In genomic region chr3:8143016-8143415, GRCm38 (mm10) we compare ENCODE assay signal across 22 mouse cellular contexts.
DNase-seq lines count a peak whose midpoint lies in the region; TF ChIP-seq lines count a peak whose summit lies in the region.
"Had no signal": no experiment of that assay in that cellular context is flagged by ENCODE, and none has a peak within 500 bp of the region (broad histone marks: within the 10 kb centered on the region; RNA-seq: fewer than 3 reads in every experiment).

No protein-coding gene starts in this region.

- H3K4me1 ChIP-seq in kidney, adult 2 months (ENCODE audit: control insufficient read depth, insufficient read depth, low read length): no peaks in the 10 kb centered on the region
- H3K4me1 ChIP-seq: embryonic facial prominence, embryonic 12.5 days; heart, embryonic 12.5 days; hindbrain, embryonic 10.5 days; intestine, embryonic 15.5 days; kidney, embryonic 15.5 days had no signal

- H3K4me3 ChIP-seq in kidney, adult 2 months (ENCODE audit: insufficient read depth, low read depth, low read length): no peak overlapping the region
- H3K4me3 ChIP-seq: embryonic facial prominence, embryonic 12.5 days; heart, embryonic 12.5 days; hindbrain, embryonic 10.5 days; intestine, embryonic 15.5 days; kidney, embryonic 15.5 days had no signal

- no peak overlapping the region for H3K27ac ChIP-seq in kidney, adult 2 months (ENCODE audit: insufficient read depth, low read depth, low read length)
- H3K27ac ChIP-seq: embryonic facial prominence, embryonic 12.5 days; hindbrain, embryonic 10.5 days; hindbrain, embryonic 14.5 days; intestine, embryonic 15.5 days; kidney, embryonic 15.5 days had no signal

- no peak for TF ChIP-seq CTCF in kidney, adult 2 months (conservative IDR thresholded peaks at IDR 0.05; ENCODE audit: insufficient read depth, insufficient read length, low read depth, low read length)

- WGBS in kidney, adult 2 months: 53% methylated on average over 2 of the region's 2 CpGs

- TF ChIP-seq POLR2A in kidney, adult 2 months (IDR thresholded peaks at IDR 0.05; ENCODE audit: low read depth, low read length): no peak

- peak; percentile 16 for DNase-seq in kidney, adult 2 months
- DNase-seq in kidney, adult 11 months: no peak
- peak; percentile 61 for DNase-seq in MN1 (ENCODE audit: low spot score)
- DNase-seq in NIH3T3 (ENCODE audit: low read depth): peak; percentile 34
- peak; percentile 20 for DNase-seq in fibroblast of lung, adult 2 months (ENCODE audit: low read depth)
- DNase-seq in layer of hippocampus, postnatal 14 days (ENCODE audit: low spot score in 2 of 2): no peak
- no peak for DNase-seq in adrenal gland, postnatal 4 days (ENCODE audit: low spot score in 2 of 2)
- DNase-seq: adrenal gland, adult 8-10 months; adrenal gland, postnatal 36 days; B cell, adult 2 months; cerebellum, adult 11-12 months; cerebellum, adult 9-10 months; cerebellum, postnatal 25 days; gastrocnemius, postnatal 10 days; heart, adult 18-20 months had no signal

- H3K36me3 ChIP-seq in kidney, adult 2 months (ENCODE audit: control insufficient read depth, insufficient read depth, low read length): no peaks in the 10 kb centered on the region
- H3K36me3 ChIP-seq: embryonic facial prominence, embryonic 12.5 days; G1E; heart, embryonic 12.5 days; hindbrain, embryonic 10.5 days; intestine, embryonic 15.5 days; kidney, embryonic 15.5 days had no signal

- H3K27me3 ChIP-seq in kidney, adult 2 months (replicated peaks; ENCODE audit: control insufficient read depth, insufficient read depth, low read length): no peaks in the 10 kb centered on the region
- H3K27me3 ChIP-seq: embryonic facial prominence, embryonic 12.5 days; heart, embryonic 12.5 days; intestine, embryonic 15.5 days; kidney, embryonic 15.5 days had no signal

Comparison
In these comparisons a context has a peak if more than half of its experiments do, and no peak if none do; other contexts are left out.
1. DNase-seq: peak in kidney, adult 2 months (single experiment), MN1 (single experiment), NIH3T3 (single experiment) and fibroblast of lung, adult 2 months (single experiment); none in kidney, adult 11 months (single experiment), layer of hippocampus, postnatal 14 days (0 of 2) and adrenal gland, postnatal 4 days (0 of 2).